Comparison of ENCODE assay signal across 10 mouse cellular contexts in genomic region chr2:21269989-21270846, GRCm38 (mm10).
DNase-seq lines count a peak whose midpoint lies in the region; ATAC-seq and TF ChIP-seq lines count a peak whose summit lies in the region.
"Had no signal": no experiment of that assay in that cellular context is flagged by ENCODE, and none has a peak within 500 bp of the region (broad histone marks: within the 10 kb centered on the region; RNA-seq: fewer than 3 reads in every experiment).

No protein-coding gene starts in this region.

- H3K9ac ChIP-seq in hindbrain, embryonic 14.5 days, result no peak overlapping the region

- DNase-seq in layer of hippocampus, adult 2 months (ENCODE audit: low spot score in 2 of 2), result no peak
- DNase-seq in layer of hippocampus, adult 9-11 months, result no peak
- DNase-seq in hindbrain, embryonic 14.5 days (ENCODE audit: low spot score), result peak; percentile 59
- no peak for DNase-seq in testis, postnatal 10 days (ENCODE audit: low spot score)
- DNase-seq in testis, postnatal 14 days (ENCODE audit: low spot score), result no peak
- DNase-seq in adrenal gland, postnatal 14 days, result no peak
- DNase-seq: right cerebral cortex, postnatal 25 days had no signal

- H3K27ac ChIP-seq in layer of hippocampus, adult 2 months, result peak overlapping the region; percentile 39; the same call in 1 of the 2 replicates
- peak overlapping the region; percentile 4; the same call in 1 of the 2 replicates for H3K27ac ChIP-seq in hindbrain, embryonic 14.5 days

- no peak overlapping the region for H3K4me2 ChIP-seq in hindbrain, embryonic 14.5 days (replicated peaks)

- ATAC-seq in common myeloid progenitor, adult 5-6 weeks (replicated peaks; ENCODE audit: low read depth, poor library complexity, severe bottlenecking), result peak; percentile 46
- peak; percentile 87 for ATAC-seq in hindbrain, embryonic 14.5 days (ENCODE audit: low FRiP score)
- ATAC-seq in megakaryocyte, adult 5-6 weeks (ENCODE audit: poor library complexity, severe bottlenecking), result peak; percentile 86

- no peaks in the 10 kb centered on the region for H3K36me3 ChIP-seq in hindbrain, embryonic 14.5 days (replicated peaks; ENCODE audit: control insufficient read depth, insufficient read depth)

- H3K27me3 ChIP-seq in hindbrain, embryonic 14.5 days (ENCODE audit: control insufficient read depth, insufficient read depth, low read length), result no peaks in the 10 kb centered on the region

- H3K9me3 ChIP-seq in hindbrain, embryonic 14.5 days (ENCODE audit: control insufficient read depth, low read length), result no peaks in the 10 kb centered on the region

- H3K4me3 ChIP-seq in layer of hippocampus, adult 2 months, result no peak overlapping the region
- H3K4me3 ChIP-seq in hindbrain, embryonic 14.5 days (replicated peaks; ENCODE audit: low read length), result no peak overlapping the region
- H3K4me3 ChIP-seq: erythroblast, embryonic 14.5 days had no signal

- TF ChIP-seq CTCF in layer of hippocampus, adult 2 months (conservative IDR thresholded peaks at IDR 0.05), result no peak

- H3K4me1 ChIP-seq in hindbrain, embryonic 14.5 days (replicated peaks; ENCODE audit: control insufficient read depth, insufficient read depth, low read length), result peaks cover 9% of the 10 kb centered on the region; the same call in 1 of the 2 replicates

- WGBS in hindbrain, embryonic 14.5 days, result 61% methylated on average over 12 of the region's 12 CpGs
